Mouse (Mus musculus): ENCODE results near the gene Zbtb17.

Zbtb17 gene

DNA sequence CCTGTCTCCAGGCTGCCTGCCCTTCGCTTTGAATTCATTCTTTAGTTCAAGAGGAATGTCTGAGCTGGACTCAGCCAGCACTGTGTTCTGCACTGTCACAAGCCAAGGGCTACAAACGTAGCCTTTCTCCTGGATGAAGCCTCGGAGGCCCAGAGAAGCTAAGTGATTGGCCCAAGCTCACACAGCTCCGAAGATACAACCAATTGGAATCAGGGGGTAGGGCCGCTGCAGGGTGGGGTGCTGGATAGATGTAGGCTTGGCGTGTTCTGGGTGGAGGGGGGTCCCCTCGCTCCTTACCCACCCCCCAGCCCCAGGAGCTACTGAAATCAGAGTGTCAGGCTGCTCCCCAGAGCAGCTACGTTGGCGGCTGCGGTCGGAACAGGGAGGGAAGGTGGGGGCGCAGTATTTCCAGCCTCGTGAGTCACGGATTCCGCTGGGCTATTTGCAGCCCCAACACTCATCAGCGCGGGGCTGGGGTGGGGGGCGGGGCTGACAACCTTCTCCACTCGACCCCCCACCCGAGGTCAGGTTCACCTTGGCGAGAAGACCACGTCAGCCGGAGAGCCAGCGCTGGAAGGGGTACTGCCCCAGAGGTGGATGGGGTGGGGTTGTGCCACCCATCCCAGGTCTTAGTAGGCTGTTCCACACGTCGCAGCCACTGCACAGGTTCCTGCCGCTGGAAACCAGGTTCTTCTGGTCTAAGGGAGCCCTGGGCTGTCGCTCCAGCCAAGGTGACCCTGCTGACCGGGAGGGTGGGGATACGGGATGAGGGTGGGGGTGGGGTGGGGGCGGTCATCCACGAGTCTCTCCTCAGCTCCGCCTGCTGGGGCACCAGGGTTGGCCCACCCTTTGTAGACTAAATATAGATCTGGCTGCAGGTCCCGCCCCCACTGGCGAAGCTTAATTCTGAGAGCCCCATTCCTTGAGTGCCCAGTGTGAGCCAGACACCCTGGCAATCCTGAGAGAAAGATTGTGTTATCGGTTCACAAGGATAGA is 18.7 kb upstream of the Zbtb17 start:
- no peak for DNase-seq (ENCODE audit: low read depth, low spot score)

DNA sequence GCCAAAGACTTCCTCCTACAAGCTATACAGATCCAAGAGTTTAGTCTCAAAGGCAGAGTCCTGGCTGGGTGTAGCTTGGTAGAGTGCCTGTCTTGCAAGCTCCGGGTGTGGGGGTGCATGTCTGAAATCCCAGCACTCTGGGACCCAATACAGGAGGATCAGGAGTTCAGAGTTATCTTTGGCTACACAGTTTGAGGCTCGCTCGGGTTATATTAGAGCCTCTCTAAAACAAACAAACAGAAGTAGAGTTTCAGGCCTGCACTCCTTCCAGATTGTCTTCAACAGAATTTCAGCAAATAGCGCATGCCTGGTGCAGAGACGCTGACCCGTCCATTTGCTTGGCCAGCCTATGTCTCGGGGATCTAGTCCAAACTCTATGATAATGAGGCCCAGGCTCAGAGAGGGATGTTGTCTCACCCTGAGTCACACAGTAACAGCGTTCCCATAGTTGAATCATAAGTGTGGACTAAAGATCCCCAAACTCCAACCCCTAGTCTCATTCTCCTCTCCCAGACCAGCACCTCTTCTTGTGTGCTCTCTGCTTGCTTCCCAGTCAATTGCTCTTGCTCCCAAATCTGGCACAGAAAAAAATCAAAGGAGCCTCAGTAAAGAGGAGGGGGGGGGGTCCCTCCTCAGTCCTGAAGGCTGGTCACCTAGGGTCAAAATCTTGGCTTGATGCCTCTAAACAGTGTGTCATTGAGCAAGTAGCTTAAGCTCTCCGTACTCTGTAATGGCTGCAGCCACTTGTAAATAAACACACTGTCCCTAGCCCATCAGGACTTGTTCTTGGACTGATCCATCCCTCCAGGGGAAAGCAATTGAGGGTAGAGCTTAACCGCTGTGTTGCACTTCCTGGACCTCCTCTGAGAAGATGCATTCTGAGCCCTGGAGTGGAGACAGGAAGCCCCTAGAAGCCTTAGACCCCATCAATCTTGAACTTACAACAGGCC is 17.4 kb upstream of the Zbtb17 start:
- no peak for DNase-seq (ENCODE audit: low read depth, low spot score)

DNA sequence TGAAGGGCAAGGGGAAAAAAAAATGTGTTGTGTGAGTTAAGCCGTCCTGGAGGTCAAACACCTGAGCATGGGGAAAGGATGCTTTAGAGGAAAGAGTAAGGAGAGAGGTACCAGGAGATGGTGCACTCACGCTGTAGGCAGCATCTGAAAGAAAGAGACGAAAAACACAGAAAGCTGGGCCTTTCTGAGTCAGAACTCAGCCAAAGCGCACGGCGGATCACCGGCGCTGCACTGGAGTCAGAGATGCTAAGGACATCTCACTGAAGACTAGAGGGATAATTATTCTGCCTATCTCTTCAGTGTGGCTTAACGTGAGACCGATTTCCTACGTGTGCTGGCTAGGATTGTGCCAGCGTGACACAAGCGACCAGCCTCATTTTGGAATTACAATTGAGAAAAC is 16.5 kb upstream of the Zbtb17 start:
- no peak for DNase-seq (ENCODE audit: low read depth, low spot score)

DNA sequence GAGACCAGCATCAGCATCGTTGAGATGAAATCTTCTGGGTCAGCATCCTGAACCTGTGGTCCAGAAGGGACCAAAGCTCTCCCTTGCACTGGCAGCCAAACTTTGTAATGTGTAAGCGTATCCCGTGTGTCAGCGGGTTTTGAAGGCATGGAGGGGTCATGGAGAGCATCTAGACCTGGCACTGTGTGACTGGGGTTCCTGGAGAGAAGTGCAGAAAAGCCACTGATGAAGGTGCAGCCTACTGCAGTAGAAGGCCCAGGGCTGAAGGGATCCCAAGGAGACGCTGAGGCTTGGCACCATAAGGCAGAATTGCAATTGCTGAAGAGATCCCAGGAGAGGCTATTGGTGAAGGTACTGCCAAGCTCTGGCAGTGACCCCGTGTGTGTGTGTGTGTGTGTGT is 15.1 kb upstream of the Zbtb17 start:
- DNase-seq (ENCODE audit: low read depth, low spot score) = no peak

DNA sequence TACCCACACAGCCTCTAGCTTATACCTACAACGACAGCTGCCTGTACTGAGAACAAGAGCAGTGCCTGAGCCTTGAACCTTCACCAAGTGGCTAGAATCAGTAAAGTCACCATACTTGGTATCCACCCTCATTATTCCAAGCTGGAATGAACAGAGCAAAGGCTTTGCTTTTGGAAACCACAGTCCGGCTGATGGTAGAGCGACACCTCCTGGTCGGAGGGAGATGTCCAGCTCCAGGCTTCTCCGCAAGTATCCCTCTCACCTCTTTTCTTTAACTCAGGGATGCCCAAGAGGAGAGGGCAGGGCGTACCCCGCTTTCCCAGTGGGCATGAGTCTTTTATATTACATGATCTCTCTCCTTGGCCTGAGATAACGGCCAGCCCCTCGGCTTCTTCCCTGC is 14.6 kb upstream of the Zbtb17 start:
- DNase-seq (ENCODE audit: low read depth, low spot score) = peak; percentile 68

DNA sequence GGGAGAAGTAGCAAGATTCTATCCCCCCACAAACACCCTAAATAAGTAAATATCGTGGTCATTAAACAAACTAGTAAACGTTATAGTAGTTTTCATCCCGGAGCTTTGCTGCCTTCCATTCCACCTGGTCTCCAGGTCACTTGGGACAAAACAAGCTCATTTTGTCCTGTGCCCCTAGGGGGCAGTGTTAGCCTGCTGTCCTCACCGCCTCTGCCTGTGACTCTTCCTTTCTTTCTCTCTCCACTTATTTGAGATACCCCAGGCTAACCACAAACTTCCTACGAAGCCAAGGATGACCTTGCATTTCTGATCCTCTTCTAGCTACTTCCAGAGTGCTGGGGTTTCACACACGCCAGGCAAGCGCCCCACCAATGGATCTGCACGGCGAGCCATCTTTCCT is 13.5 kb upstream of the Zbtb17 start:
- peak; percentile 84 for DNase-seq (ENCODE audit: low read depth, low spot score)

DNA sequence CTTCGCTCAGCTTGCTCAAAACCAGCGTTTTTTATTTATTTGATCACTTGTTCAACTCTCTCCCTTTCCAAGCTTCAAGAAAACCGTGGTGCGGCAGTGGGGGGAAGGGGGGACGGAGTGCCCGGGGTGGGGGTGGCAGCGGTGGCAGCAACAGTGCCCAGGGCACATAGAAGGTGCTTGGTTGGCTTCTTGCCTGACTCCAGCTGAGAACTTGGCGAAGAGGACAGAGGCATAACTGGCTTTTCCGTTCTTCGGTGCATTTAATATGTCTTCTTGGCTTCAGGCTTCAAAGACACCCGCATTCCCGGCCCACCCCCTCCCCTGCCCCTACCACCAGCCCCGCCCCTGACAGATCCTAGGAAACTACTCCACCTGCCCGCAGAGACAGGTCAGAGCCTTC is 11.8 kb upstream of the Zbtb17 start:
- DNase-seq (ENCODE audit: low read depth, low spot score) = no peak

DNA sequence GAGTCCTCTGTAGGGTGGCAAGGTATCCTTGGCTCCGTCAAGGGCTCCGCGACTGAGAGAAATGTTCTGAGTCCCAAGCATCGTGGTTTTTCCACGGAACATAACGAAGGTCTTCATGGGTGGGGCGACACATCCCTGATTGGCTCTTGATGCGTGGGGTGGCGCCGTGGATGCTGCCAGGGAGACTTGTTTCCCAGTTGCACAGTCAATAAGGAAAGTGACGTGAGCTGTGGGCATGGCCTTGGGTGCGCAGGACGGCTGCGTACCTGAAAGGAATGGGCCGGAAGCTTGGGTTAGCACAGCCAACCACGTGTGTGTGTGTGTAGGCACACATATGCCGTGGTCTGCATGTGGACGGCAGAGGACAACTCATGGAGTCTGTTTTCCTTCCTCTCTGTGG is 11.3 kb upstream of the Zbtb17 start:
- DNase-seq (ENCODE audit: low read depth, low spot score) = no peak

DNA sequence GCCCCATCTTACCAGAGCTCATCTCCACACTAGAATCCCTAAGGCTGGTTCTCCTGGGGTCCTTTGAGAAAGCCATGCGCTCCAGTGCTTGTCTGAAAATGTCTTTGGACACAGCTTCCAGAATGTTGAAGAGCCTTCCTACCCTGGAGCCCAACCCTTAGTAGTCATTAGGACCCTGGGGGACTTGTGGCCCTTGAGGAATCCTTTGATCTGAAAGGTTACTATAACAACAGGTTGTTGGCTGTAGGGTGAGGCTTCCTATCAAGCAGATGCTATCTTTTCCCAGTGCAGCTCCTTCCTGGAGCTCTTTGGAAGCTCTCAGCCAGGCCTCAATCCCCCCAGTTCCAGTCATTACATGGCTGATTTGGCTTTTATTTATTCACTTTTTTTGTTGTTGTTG is 8.5 kb upstream of the Zbtb17 start, which contains the start of gene Srarp:
Gene Srarp, minus strand, starts transcription at position 132 of the 400 bp plus-strand sequence.
- DNase-seq (ENCODE audit: low read depth, low spot score) = no peak

DNA sequence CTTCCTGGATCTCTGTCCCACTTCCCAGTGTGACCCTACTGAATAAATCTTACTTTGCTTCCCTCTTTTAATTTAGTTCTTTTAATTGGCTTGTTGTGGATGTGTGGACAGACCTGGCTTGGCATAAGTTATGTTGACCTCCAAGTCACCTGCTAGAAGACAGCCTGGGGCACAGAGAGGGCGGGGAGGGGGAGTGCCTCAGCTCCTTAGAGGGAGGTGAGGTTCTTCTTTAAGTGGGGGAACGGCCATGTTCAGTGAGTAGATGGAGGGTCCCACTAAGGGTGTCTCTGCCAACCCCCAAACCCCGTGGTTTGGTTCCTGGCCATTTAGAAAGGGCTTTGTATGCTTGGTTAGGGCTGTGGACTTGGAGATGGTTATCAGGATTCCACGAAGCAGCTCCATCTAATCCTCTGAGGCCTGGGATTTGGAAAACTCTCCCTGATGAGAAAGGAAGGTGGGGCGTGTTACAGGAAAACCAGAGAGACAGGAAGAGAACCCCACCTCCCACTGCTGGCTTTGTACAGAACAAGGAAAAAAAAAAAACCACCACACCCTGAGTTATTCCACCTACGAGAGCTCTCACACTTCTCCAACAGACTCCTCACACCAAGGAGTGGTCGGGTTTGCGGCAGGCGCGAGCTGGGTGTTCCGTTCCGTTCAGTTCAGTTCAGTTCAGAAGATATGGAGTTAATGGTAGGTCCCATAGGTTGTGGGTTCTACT is 5.2 kb upstream of the Zbtb17 start:
- no peak for DNase-seq (ENCODE audit: low read depth, low spot score)

DNA sequence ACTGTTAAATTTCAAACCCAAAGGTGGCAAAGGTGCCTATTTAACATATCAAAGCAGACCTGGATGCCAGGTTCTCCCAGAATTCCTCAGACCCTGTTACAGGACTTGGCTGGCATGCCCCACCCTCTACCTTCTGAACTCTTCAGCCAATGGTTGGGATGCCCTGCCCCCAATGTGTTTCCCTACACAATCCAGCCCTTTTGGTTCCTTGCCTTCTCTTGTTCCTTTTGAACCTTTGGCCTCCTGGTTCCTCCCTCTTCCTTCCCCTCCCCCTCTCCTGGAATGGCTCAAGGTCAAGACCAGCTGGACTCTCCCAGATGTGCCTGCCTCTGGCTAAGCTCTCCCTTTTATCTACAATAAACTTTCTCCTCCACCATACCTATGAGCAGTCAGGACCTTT is 3.6 kb upstream of the Zbtb17 start:
- DNase-seq (ENCODE audit: low read depth, low spot score) = no peak

DNA sequence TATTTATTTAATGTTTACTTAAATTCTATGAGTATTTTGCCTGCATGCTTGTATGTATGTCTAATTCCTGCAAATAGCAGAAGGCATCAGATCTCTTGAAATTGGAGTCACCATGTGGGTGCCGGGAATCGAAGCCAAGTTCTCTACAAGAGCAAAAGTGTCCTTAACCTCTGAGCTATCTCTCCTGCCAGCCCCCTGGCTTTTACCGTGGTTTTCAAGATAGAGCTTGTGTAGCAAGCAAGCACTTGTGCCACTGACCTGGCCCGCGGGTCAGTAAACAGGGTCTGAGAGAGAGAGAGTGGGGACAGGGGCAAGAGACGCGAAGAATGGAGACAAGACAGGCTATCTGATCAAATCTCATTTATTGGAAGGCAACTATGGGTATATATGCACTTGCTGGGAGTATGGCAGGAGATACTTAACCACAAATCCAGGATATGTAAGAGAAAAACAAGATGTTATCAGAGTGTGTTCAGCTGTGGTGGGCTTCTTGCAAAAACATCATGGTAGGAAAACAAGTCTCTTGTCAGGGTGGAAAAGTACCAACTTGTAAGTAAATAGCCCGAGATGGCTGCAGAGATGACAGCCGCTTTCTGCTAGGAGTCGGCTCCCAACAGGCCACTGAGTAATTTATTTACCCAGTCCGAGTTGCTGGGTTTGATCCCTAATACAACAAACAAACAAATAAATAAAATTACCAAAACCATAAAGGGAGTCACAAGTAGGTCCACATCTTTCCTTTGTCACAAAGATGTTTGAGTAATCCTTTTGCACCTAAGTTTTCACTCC is 619 bp upstream of the Zbtb17 start:
- DNase-seq (ENCODE audit: low read depth, low spot score) = no peak

DNA sequence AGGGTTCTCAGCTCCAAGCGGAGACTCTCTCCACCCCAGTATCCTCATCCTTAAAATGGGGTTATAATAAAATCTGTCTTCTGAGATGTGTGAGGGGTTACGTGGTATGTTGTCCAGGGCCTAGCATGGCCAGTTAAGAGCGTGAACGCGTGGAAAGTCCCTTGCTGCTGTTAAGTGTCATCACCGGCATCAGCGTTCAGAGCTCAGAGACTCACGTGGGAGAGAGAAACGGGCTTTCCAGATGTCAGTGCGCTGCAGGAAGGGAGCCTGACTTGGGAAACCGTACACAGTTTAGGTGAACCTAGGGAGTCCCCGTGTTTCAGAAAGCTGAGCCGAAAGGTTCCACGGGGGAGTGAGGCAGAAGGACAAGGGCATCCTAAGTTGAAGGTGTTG is 870 bp downstream of the Zbtb17 start:
- DNase-seq (ENCODE audit: low read depth, low spot score) = peak; percentile 69

DNA sequence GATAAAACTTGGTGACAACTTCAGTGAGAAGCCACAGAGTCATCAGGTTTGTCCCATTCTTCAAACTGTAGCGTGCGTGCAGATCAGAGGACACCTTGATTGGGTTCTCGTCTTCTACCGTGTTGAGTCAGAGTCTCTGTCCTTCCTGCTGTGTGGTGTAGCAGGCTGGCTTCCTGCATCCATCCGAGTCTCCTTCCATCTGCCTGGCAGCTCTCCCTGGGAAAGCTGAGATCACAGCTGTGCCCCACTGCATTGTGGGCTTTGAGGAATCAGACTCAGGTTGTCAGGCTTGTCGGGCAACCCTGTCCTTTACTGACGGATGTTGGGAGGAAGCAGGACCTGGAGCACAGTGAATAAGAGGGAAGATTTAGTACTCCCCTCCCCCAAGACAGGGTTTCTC is 1.8 kb downstream of the Zbtb17 start:
- peak; percentile 51 for DNase-seq (ENCODE audit: low read depth, low spot score)

DNA sequence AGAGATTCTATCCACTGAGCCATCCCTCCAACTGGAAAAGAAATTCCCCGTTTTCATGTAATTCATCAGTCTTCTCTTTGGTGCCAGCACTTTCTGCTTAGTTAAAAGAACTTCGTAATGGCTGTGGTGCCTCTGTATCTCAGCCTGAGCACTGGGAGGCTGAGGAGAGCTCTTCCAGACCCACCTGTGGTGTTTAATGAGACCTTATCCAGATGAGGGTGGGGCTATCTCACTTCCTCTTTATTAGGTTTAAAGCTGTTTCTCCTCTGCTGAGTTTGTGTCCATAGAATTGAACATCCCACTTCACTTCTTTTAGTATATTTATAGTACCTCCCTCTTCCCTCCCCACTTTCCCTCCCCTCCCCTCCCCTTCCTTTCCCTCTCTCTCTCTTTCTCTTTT is 6.8 kb downstream of the Zbtb17 start:
- DNase-seq (ENCODE audit: low read depth, low spot score) = no peak

DNA sequence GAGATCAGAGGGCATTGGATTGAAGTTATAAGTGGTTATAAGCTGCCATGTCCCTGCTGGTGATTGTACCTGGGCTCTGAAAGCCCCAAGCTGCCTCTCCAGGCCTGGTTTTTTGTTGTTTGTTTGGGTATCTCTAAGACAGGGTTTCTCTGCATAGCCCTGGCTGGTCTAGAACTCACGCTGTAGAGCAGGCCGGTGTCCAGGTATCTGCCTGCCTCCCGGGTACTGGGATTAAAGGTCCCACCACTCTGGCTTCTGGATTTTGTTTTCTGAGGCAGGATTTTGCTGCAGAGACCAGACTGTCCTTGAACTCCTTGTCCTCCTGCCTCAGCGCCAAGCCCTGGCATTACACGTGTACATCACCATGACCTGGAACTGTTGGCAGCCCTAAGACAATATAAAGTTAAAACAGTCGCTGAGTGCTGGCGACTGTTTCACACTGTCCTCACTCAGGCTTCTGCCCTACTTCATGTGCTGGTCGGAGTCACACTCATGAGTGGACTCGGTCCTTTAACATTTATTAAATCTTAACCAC is 7.5 kb downstream of the Zbtb17 start:
- no peak for DNase-seq (ENCODE audit: low read depth, low spot score)

DNA sequence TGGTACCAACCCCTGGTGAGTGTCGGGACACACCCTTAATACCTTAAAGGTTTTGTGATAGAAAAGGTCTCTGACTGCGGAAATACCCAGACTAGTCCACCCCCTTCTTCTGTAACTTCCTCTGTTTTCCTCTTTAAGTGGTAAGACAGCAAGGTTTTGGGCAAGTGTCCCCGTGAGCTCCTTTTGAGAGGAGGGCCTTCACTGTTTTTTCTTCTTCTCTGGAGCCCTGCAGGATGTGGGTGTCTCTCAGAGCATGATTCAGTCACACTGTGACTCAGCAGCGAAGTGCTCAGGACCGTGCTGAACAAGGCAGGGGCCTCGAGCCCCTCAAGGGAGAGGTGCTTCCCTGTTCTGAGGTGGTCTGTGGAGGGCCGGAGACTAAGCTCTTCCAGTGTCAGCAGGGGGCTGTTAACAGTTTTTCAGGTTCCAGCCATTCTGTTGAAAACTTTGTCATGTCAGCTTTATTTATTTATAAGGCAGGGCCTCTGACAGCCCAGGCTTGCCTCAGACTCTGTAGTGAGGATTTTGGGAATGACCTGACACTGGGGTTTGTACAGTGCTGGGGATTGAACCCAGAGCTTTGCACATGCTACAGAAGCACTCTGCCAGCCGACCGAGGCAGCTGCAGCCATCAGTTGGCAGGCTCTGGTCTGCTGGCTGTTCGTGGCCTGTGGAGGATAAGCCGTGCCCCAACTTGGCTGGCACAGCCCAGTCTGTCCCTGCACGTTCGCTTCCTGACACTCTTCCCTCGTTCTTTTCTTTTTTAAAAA is 10.3 kb downstream of the Zbtb17 start:
- DNase-seq (ENCODE audit: low read depth, low spot score) = peak; percentile 61

DNA sequence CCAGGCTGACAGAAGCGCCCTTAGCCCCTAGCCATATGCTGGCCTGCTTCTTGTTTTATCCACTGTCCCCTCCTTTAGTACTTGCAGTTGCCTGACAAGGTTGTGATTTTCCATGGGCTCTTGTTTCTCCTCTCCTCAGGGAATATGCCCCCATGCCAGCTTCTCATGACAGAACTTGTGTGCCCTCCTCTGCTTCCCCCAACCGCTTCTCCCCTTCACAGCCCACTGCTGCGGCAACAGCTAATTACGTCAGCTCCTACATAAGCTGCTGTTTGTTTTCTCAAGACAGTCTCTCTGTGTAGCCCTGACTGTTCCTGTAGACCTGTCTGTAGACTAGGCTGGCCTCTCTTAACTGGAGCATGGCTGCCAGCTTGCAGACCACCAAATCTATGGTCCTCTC is 11.1 kb downstream of the Zbtb17 start:
- no peak for DNase-seq (ENCODE audit: low read depth, low spot score)

DNA sequence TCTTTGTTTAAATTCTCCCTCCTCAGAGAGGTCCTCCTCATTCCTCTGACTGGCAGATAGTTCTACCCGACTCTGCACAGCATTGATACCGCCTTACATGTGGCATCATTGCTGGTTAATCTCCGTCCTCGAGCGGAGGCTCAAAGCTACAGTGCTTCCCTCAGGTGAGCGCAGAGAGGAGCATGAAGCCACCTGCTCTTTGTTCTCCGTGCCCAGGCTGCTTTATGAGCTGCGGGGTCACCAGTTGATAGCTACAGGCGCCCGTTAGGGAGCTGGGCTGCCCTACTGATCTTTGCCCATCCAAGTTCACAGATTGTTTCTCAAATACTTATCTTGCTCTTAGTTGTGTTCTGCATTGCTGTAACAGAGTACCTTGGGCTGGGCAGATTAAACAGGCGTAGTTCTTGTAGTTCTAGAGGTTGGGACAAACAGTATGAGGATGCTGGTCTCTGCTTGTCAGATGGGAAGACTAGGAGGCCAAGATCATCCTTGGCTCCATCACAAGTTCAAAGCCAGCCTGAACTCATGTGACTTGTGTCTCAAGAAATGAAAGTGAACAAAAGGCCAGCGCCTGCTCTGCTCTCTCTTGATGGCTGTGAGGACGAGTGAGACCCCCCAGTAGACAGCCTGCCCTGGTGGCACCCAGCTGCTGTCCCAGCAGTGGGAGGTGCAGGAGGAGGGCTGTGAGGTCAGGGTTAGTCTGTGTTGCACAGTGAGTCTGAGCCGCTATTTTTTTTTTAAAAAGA is 11.9 kb downstream of the Zbtb17 start:
- DNase-seq (ENCODE audit: low read depth, low spot score) = no peak
